Mouse (Mus musculus) fibroblast of lung, adult 2 months (primary cell): Measurements from ENCODE around the gene Ten1.
A peak's percentile ranks its signal among the peaks of the same experiment; 100 is the strongest.

Source experiments
- DNase-seq: peaks from one replicate; pipeline ENCODE4 v3.0.0-alpha.2; 2011; ENCODE audit warnings: low read depth

Gene Ten1

DNA sequence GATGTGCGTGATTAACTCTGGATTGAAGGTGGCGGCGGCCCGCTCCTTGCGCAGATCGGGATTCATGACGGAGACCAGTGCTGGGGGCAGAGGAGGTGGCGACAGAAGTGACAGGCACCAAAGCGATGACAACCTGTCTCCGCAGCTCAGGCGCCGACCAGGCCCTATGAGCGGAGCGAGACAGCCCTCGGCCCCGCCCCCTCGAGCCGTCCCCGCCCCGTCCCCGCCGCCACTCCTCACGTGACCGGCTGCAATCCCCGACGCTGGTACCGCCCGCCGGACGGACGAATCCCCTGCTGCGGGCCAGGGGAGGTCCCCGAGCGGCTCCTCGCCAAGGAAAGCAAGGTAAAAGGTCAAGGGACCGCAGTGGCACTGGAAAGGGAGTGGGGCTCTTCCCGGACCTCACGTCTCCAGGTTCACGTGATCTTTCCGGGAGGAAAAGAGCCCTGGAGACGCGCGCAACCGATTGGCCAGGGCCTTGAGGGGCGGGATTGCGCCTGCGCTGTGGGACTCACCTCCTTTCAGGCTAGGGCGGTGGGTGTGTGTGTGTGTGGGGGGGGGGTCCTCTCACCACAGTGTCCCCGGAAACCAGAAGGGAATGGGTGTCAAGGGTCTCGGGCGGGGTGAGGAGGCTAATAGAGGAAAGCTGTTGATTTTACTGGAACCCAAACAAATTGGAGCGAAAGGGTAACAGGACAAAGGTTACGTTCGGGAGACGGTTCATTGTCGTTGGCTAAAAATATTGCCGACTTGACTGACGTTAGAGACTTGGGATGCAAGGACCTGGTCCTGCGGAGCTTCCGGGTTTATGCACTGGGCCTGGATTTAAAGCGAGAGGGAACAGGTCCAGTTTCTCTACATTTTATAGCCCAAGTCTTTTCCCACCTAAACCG is at the start of gene Ten1, which contains the start of gene Acox1:
Gene Ten1, plus strand, starts transcription at position 217 of the 893 bp plus-strand sequence.
Gene Acox1, minus strand, starts transcription at position 407 of the 893 bp plus-strand sequence.
- DNase-seq, result peak; percentile 97

DNA sequence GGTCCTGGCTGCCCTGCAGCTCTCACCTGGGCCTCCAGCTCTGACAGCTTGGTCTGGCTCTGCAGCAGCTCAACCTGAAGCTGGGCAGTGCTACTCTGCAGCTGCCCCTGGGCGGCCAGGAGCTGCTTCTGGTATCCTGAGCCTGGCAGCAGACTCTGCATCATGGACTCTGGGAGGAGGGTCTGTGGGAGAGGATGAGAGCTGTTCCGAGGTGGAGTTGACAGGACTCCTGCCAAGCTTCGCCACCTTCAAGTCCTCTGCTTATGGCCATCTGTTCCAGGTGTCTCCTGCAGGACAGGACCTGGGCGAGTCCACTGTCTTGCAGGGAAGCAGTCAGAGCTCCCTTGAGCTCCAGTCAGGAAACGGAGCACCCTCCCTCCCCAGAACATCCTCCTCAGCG is 49.3 kb upstream of the Ten1 start:
- DNase-seq, result no peak

DNA sequence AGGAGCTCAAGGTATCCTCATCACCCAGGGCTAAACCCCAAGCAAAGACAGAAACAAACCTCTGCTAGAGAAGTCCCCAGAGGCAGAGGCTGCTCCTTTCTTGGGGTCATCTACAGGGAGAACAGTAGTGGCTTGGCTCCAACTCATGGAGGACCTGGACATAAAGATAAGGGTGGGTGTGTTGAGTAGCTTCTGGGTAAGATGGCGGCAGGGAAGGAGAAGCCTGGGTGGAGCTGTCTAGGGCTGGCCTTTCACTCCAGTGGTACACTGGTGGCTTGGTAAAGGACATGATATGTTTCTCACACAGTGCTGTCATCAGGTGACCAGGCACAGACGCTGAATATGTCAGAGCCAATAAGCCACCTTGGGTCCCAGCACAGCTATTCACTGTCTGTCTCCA is 47.7 kb upstream of the Ten1 start:
- no peak for DNase-seq

DNA sequence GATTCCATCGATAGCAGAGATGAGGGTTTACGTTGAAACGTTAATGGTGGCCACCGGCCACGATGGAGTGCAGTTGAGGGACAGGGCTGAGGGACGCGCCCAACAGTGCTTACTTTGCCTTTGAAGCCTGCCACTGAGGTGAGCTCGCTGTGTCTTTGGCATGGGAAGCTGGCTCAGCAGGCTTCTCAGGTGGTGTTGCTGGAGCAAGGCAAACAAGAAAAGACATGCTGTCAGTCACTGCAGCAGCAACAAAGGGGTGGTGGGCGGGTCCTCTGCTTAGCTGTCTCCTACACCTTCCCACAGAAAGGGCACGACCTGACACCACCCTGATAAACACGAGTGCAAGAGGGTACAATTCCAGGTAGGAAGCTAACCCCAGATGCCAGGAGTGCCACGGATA is 37.3 kb upstream of the Ten1 start:
- DNase-seq, result no peak

DNA sequence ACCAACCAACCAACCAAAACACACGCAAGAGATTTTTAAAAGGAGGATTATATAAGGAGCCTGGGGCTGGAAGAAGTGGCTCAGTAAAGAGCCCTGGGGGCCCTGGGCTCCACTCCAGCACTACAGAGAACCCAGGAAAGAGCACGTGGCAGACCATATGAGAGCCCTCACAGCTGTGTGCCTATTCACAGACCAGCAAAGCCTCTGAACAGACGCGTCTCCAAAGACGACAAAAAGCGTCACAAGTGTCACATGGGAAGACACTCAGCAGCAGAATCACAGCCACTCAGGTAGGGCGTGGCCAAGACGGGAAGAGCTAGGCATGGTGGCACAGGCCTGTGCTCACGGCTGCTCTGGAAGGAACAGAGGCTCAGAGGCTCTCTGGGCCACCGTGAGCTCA is 36.5 kb upstream of the Ten1 start:
- no peak for DNase-seq

DNA sequence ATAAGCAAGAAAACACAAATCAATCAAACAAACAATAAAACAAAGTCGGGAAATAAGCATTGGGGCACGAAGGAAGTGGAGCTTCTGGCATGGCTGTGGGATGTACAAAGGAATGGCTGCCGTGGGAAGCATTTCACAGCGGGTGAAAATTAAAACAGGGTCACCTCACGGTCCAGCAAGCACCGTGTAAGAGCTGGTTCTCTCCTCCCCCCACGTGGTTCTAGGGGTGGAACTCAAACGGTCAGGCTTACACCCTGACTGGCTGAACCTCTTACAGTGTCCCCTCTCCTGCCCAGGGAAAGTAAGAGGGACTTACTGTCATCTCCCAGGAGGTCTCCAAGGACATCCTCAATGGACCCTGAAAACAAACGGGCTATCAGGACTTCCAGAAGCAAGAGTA is 35.7 kb upstream of the Ten1 start:
- DNase-seq, result no peak

DNA sequence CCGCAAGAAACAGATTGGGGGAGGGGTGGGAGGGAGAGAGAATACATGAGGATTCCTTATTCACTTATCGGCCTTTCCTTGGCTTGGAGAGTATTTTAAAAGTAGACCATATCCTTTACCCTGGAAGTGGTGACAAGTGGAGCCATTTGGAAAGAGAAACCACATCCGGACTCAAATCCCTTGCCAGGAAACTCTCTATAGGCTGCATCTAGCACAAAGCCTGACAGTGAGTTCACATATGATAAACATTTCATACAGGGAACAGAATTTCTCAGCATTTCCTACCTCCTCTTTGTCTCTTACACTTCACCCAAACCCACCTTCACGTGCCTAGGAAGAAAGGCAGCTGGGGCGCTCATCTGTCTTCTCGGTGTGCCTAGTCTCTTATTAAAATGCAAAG is 31.4 kb upstream of the Ten1 start:
- no peak for DNase-seq

DNA sequence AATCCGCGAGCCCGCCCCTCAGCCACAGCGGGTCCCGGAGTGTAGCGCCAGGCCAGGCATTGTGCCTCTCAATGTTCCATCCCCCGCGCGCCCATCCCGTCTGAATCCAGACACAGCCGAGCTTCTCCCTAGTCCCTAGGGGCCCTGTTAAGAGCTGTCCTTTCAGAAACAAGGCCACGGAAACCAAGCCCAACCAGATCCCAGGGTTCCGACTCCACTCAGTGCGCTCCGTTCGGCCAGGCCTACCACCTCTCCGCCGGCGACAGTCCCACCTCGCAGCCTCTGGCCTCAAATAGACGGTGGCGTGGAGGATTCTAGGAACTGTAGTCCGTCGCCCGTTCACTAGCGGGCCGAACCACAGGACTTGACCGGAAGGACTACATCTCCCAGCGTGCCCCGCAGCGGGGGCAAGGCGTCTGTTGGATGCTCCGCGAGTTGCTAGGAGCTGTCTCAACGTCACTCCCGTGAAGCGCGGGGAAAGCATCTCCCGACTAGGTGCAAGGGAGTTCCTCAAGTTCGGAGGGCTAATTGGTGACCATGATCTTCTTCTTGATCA is 30.7 kb upstream of the Ten1 start, which contains the start of gene Fbf1:
Gene Fbf1, minus strand, starts transcription at position 283 of the 556 bp plus-strand sequence.
- peak; percentile 92 for DNase-seq

DNA sequence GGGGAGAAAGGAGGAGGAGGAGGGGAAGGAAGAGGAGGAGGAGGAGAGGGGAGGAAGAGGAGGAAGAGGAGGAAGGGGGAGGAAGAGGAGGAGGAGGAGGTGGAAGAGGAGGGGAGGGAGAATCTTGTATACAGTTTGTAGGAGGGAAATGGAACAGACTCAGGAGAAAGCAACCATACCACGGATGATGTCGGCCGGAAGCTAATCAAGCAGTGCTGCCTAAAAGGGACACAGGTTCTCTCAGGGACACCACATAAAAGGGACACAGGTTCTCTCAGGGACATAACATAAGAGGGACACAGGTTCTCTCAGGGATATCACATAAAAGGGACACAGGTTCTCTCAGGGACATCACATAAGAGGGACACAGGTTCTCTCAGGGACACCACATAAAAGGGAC is 29.4 kb upstream of the Ten1 start:
- no peak for DNase-seq

DNA sequence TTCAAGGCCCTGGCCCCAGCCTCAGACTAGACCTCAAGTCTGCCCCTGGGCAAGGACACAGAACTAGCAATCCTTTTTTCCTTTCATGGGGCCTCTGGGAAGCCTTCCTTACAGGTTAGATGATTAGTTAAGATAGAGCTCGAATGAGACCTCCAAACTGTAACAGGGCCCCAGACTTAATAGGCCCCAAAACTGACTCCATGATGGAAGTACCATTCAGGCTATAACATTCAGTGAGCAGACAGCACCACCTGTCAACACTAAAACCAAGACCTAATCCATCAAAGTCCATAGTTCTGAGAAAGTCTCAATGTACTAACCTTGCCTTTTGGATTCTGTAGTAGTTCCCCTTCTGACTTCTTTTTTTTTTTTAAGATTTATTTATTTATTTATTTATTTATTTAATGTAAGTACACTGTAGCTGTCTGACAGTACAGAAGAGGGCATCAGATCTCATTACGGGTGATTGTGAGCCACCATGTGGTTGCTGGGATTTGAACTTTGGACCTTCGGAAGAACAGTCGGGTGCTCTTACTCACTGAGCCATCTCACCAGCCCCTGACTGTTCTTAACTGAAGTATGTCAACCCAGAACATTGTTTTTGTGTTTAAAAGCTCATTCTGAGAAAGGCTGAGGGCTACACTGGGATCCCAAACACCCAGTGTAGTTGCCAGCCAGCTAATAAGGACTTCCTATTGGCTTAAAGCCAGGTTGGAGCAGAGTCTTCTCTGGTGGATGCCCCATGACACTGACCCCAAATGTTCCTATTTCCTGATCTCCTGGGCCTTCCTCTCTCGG is 28.5 kb upstream of the Ten1 start:
- DNase-seq, result no peak

DNA sequence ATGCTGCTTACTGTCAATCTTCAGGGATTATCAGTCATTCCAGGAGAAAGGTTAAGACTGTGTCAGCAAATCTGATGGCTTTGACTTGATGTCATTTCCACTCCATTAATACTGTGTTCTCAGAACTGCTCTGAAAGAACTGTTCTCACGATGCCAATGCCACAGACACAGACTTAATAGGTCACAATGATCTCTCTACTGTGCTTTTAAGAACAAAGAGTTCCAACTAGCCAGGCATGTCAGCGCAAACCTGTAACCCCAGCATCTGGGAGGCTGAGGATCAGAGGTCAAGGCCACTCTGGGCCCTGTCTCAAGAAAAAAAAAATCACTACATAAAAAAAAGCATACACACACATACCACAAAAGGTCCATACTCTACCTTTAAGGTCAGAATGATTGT is 26.7 kb upstream of the Ten1 start:
- no peak for DNase-seq

DNA sequence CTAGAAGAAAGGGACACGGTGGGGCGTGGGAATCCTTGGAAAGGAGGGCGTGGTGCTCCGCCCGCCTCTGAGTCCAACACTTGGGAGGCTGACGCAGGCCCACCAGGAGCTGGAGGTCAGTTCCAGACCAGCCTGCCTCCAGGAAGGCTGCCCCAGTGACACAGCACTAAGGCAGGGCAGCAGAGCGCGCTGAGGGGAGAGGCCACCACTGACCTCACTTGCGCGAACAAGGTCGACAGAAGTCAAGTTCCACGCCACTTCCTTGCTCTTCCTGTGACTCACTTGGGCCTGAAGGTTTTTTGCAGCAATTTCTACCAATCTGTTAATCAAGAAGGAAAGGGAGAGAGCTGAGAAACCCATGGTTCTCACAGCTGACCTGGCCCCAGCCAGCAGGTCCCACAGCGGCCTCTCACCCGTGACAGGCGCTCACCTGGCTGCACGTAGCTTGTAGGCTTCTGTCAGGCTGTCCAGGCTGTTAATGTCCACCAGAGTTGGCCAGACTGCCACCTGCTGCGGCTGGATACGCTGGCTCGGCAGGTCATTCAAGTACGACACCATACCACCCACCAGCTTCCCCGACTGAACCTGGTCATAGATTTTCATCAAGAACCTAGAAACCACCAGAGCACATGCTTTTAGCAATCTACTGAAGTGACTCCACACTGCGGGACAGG is 23.7 kb upstream of the Ten1 start:
- no peak for DNase-seq

DNA sequence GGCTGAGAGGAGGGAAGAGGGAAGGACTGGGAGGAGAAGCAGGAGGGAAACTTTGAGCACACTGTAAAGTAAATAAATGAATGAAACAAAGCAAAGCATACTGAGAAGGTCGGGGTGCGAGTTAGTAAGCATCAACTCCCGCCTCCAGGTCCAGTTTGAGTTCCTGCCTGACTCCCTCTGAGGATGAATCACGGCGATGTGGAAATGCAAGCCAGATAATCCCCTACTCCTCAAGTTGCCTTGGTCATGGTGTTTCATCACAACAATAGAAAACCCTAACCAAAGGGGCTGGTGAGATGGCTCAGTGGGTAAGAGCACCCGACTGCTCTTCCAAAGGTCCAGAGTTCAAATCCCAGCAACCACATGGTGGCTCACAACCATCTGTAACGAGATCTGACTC is 22.6 kb upstream of the Ten1 start:
- DNase-seq, result no peak

DNA sequence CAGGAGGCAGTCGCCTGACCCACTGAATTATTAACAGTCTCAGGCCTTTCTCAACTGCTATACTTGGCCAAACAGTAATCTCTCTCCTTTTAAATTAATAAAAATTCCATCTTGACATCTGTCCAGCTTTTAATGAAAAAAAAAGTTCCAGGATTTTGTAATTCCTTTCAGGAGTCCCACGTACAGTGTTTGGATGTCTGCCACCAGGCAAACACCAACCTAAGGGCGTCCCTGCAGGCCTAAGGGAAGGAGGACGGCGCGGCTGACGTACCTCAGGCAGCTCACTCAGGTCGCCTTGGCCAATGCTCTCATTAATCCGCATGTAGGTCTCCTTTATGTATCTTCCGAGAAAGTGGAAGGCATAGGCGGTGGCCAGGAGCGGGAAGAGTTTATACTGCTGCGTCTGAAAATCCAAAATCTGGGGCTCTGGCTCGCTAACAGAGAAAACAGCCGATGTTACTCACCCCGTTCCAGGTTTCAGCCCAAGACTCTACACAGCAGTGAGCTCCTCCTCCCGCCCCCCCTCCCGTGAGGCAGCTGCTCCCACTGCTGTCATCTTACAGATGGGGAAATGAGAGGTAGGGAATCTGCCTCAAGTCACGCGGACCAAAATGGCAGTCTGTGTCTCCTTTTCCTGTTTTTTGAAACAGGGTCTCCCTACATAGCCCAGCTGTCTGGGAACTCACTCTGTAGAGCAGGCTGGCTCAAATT is 20.1 kb upstream of the Ten1 start:
- DNase-seq, result no peak

DNA sequence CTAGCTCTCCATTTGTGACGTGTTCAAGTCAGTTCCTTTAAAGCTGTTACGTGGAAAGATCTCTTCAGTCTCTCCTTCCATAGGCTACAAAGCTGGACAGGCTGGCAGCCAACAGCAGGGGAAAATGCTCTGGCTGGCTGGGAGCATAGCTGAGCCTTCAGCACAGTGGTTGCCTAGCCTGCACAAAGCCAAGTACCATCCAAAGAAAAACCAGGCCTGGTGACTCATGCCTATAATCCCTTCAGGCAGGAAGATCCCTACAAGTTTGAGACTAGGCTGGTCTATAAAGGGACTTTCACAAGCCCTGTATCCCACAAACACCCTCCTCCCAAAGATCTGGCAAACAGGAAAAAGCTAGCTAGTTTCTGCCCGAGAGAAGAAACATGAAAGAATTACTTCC is 12.8 kb upstream of the Ten1 start:
- DNase-seq, result peak; percentile 84

DNA sequence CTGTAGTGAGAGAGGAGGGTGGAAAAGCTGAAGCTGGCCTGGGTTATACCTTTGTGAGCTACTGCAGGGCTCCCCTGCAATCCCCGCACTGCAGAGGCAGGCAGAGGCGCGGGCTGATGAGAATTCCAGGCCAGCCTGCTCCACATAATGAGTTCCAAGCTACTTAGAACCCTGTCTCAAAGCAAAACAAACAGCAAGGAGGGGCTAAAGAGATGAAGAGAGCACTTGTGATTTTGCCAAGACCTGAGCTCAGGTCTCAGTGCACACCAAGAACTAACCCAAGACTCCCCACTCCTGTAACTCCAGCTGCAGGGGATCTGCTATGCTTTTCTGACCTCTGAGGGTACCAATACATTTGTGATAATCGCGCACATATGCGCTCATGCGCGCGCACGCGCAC is 12.3 kb upstream of the Ten1 start:
- DNase-seq, result no peak

DNA sequence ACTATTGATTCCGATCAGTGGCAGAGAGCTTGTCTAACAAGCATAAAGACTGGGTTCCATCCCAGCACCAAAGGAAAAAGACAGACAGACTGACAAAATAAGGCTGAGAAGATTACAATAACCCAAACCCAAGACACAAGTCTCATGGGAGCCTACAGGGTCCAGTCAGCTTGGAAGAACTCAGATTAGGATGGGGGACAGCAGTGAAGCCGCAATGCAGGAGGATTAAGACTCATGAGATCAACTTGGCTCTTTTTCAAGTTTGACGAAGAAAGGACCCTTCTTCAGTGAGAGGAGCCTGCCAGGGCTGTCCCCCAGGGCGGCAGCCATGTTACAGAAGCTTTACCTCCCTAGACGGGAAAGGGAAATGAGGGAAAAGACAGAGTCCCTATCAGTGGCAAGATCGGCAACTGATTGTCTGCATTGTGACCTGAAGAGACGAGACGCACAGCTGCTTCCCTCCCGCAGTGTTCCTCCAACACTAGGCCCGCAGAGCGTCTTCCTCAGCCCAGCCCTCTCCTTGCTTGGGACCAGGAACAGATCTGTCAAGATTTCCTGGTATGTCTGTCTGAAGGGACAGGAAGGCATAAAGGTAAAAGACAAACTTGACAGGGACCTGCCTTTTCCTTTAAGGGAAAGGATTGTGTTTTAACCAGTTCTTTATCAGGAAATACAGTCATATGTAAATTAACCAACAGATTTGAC is 11.3 kb upstream of the Ten1 start:
- DNase-seq, result no peak

DNA sequence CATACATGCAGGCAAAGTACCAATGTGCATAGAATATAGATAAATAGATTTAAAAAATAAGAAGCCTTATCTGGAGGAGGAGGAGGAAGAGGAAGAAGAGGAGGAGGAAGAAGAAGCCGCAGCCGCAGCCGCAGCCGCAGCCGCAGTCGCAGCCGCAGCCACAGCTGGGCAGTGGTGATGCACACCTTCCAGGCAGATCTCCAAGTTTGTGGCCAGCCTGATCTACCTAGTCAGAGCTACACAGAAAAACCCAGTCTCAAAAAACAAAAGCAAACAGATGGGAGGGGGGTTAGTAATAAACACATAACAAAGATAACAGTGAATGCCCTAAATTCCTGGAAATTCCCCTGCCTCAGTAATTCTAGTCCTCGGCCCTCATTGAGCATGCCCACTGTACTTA is 4.0 kb upstream of the Ten1 start:
- no peak for DNase-seq

DNA sequence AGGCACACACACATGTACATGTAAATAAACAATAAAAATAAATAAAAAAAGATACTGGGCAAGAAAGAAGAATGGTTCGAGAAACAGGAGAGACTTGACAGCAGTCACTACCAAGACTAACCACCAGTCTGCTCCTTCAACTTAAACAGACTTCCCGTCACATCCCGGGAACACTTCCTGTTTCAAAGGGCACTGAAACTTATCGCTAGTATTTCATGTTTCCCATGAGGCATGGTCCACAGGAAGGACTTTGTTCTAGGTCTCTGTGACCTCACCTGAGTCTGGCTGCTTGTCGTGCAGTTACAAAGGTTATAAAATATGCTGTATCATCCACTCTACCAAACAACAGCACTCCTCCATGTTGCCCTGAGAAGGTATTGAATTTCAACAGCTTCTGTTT is 3.4 kb upstream of the Ten1 start:
- no peak for DNase-seq

DNA sequence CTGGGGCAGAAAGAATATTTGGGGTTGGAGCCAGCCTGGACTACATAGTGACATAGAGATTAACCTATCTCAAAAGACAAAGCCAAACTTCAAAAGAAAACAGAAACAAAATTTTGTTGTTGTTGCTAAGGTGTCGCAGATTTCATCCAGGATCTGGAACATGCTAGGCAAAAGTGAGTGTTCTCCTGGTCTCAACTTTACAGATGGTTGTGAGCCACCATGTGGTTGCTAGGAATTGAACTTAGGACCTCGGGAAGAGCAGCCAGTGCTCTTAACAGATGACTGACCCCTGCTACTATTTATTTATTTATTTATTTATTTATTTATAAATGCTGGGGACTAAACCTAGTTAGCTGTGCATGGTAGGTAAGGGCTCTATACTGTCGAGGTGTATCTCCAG is 2.3 kb upstream of the Ten1 start:
- DNase-seq, result no peak
